Mouse (Mus musculus) liver, postnatal 0 days (tissue): Measurements from ENCODE around the gene 1700122O11Rik.

ENCODE experiments used
- CTCF ChIP-seq: sonication (generic); IDR thresholded peaks from 2 replicates; pipeline ENCODE4 v1.5.1; 2016; ENCODE audit warnings: antibody characterized with exemption, low read depth
- EP300 ChIP-seq: IDR thresholded peaks from 2 replicates; pipeline ENCODE4 v1.6.1; 2016; ENCODE audit warnings: antibody characterized with exemption, low read depth, mild to moderate bottlenecking

- no peak for TF ChIP-seq EP300
- no peak for TF ChIP-seq CTCF
Measured at GRCm38 (mm10) chr17:48041351-48042287, 3.5 kb upstream of the 1700122O11Rik start.
